Mouse (Mus musculus) embryo, embryonic 10 days (tissue): ENCODE measurements around the gene Tmem186.

Experiments used
- DNase-seq: peaks from one replicate; pipeline ENCODE4 v3.0.0-alpha.2; 2015; ENCODE audit warnings: low spot score

Gene Tmem186

DNA sequence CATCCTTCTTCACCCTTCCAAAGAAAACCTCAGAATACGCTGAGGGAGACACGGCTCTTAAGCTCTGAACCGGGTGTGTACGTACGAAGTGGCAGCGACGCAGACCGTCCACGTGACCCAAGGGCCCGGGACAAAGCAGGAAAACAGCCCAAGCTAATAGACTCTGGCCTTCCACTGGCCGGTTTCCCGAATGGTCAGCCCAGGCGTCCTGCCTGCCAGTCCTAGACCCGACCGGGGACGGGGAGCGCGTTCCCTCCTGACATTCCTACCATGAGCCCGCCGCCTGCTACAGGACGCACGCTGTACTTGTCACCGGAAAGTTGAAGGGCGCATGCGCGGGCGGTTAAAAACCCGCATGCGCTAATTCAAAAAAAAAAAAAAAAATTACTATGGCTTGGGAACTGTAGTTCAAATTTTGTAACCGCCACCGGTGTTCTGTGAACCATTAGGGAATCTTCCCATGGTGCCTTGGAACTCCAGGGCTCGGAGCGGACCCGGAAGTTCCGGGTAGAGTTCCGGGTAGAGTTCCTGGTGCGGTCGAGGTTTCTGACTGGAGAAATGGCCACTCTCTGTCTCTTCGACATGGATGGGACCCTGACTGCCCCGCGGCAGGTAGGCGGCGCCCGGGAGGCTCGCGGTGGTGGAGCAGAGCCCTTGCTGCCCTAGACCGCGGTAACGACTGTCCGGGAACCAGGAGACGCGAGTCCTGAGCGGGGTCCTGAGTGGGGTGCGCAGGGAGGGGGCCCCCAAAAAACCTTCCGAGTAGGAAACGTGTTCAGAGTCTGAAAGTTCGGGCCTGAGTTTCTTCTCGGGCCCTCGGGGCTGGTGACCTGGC, at the start of gene Tmem186, which contains the start of gene Pmm2:
Gene Tmem186 (minus strand): TSS at position 496 of the 835 bp plus-strand sequence.
Gene Pmm2 (plus strand): TSS at position 458 of the 835 bp plus-strand sequence.
- DNase-seq = peak; percentile 87

DNA sequence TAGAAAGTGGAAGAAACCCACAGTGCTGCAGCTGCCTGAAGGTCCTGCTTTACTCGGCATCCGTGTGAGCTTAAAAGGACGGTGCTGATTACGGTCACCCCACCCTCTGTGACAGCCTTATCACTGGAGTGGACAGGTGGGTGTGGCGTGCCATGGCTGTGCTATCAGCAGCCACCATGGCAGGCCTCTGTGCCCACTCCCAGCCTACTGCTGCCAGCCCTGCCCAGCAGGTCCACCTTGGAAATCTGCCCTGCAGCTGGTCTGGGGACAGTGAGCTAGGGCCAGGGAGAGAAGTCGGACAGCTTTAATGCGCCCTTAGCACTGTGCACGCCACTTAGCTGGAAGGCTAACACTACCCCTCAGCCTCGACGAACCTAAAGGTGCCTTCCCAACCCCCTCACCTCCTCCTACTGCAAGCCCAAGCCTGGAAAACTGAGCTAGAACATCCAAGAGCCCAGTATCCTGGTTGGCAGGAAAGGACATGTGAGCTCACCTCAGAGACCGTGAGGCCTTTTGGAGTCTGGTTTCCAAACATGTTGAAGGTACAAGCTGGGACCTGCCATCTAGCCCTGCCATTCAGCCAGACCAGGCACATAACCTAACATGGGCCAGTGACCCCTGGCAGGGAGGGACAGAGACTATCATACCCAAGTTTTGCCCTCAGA, 49.5 kb upstream of the Tmem186 start:
- no peak for DNase-seq

DNA sequence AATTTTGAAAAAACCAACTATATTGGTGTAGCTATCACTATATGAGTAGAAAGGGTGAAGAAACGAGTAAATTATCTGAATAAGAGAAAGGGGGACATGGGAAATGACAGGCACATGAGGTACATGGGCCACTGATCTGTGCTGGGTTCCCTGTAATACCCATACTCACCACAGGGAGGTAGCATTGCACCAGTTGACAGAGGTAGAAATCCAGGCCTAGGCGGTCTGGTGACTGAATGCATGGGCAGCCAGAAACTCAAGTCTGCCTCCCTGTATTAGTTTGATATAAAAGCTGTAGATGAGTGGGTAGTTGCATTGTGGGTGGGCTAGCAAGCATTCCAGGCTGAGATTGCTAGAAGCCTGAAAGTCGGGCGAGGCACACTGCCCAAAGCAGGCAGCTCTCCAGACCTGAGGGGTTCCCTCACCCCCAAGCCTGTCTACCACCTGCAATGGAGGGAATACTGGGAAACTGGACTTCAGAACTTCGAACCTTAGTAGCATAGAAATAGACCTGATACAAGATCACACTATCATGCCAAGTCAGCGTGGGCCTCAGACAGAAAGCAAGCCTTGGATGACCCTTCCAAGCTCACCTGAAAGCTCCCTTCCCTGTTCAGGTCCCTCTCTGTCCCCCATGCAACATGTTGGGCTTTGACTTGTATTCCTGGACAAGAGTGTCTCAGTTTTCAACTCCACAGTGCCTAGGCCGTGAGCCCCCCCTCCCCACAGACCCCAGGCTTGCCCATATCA, 48.8 kb upstream of the Tmem186 start:
- peak; percentile 80 for DNase-seq

DNA sequence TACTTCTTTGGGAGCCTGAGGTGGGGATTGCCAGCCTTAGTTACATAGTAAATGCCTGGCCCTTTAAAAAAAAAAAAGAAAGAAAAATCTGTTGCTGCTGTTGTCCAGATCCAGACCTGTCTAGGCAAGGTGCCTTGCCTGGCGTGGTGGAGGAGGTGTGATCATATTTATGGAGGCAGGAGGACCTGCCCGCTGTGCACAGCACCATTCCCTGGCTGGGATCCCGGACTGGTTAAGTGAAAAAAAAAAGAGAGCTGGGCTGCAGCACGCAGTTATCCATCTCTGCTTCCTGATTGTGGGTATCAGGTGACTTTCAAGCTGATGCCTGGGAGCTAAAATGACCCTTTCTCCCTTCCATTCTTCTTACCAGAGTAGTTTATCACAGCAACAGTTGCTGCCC, 47.6 kb upstream of the Tmem186 start:
- DNase-seq = no peak

DNA sequence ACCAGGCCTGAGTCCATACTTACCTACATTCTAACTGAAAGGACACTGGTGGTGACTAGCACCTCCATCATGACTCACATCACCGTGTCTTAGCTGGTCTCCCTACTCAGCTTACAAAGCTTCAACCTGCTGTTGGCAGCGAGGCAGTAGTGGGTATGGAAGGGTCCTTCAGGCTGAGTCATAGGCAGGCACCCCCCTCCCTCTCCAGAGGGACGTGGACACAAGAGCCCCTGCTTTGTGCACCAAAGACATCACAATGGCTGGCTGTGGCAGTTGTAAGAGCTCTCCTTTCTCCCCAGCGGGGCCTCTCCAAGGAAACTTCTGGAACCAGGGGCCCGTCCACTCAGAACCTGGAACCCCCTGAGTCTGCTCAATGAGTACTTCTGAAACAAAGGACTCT, 43.0 kb upstream of the Tmem186 start, which contains the start of gene Gm5767:
Gene Gm5767 (plus strand): TSS at position 301 of the 400 bp plus-strand sequence.
- DNase-seq = no peak

DNA sequence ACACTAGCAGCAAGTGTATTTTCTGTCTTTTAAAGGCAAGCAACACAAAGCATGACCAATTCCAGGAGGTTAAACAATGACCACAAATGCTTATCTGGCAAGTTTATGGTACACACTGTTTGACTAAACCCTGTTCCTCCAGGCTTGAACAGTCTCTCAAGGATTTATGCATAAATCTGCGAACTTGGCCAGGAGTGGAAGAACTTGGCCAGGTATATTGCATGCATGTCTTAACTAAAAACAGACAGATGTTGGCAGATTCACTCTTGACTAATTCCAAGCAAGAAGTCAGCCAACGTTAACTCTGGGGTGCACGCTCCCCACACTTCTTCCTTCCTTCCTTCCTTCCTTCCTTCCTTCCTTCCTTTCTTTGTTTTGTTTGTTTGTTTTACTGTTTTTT, 42.3 kb upstream of the Tmem186 start:
- DNase-seq = no peak

DNA sequence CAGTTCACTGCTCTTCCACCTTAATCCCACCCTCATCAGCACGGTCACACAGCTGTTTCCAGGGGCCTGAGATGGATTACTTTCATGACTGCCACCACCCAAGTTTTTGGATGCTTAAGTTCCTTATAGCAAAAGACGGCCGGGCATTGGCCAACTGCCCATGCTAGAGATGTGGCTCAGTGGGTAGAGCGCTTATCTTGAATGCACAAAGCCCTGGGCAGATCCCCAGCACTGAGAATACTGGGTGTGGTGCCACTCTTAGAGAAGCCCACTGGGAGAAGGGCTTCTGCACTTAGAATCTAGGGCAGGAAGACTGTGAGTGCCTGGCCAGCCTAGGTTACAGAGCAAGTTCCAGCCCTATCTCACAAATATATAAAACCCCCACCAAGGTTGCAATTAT, 41.2 kb upstream of the Tmem186 start:
- no peak for DNase-seq

DNA sequence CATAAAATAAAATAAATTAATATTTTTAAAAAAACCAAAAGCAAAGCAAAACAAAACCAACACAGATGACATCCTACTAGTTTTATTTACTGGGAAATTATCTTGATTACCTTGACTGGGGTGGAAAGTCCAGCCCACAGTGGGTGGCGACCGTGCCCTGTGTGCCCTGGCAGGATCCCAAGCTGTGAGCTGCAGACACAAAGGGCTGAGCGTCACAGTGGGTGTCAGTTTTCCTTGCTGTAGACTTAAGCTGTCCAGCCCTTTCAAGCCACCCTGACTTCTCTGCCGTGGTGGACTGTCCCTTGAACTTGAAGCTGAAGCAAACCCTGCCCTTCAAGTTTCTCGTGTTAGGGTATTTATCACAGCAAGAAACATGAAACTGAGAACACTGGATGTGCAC, 40.5 kb upstream of the Tmem186 start:
- no peak for DNase-seq

DNA sequence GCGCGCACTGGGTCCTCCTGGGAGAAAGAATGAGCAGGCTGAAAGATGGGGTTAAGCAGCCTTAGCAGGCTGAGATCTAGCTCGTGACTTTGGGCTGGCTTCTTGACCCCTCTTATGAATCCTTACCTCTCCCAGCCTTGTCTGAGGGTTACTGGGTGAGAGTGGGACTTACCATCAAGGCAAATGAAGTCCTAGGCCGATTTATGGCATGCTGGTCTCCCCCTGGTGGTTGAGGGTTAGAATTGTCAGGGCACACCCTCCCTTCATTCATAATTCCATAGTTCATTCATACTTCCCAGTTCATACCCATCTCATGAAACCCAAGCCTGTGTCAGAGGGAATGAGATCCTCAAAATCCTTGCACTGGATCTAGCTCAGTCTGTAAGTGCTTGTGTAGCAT, 39.3 kb upstream of the Tmem186 start:
- DNase-seq = peak; percentile 80

DNA sequence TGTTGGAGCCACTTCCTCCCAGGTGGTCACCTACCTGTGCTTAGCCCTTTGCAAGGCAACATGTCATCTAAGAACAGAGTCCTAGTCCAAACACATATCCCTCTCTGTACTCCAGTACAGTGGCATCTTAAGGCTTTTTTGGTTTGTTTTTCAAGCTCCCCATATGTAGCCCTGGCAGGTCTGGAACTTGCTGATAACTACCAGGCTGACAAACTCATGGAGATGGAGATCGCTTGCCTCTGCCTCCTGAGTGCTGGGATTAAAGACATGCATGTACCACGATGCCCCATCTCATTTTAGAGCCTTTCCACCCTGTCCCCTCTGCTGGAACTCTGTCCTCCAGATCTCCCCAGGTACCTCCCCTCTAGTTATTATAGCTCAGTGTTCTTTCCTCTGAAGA, 38.7 kb upstream of the Tmem186 start:
- DNase-seq = no peak

DNA sequence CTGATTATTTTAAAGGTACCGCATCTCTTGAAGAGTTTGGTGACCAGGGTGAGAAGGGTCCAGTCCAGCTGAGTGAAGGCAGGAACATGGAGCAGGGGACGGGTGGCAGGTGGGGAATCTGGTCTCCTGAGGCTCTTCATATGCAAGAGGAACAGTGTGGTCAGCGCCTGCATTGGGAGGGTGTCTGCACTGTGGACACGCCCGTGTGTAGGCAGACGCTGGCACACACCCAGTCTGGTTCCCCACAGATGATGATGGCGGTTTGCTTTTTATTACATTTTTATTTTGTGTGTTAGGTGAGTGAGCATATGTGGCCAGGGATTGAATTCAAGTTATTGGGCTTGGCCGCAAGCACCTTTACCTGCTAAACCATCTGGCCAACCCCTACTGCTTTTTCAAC, 38.0 kb upstream of the Tmem186 start:
- DNase-seq = no peak

DNA sequence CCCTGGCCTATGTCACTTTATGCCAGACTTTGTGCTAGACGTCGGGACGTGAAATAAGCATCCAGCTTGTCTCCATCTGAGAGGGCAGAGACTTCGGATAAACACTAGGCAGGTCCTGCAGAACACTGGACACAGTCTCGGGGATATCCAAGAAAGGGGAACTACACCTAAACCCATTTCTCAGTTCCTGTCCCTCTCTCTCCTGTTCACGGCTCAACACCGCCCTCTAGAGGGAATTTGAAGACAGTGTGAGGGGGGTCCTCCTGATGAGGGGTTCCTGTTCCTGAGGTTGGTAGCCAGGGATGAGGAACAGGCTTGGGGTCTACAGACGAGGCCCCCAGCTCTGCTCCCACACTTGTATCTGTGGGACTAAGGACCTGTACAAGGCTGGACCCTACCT, 36.7 kb upstream of the Tmem186 start:
- peak; percentile 86 for DNase-seq

DNA sequence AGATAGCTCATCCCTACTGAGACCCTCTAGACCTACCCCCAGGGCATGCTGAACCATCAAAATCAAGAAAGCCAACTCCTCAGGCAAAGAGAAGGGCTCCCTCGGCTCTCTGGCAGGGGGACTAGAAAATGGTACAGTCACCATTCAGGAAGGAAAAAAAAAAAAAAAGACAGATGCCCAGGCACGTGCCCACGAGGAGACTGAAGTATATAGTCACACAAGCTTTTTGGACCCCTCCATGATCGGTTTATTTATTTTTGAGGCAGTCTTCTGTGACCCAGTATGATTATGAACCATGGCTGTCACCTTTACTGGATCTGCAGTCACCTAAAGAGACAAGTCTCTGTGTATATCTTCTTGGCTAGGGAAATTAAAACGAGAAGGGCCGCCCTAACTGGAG, 35.8 kb upstream of the Tmem186 start:
- no peak for DNase-seq

DNA sequence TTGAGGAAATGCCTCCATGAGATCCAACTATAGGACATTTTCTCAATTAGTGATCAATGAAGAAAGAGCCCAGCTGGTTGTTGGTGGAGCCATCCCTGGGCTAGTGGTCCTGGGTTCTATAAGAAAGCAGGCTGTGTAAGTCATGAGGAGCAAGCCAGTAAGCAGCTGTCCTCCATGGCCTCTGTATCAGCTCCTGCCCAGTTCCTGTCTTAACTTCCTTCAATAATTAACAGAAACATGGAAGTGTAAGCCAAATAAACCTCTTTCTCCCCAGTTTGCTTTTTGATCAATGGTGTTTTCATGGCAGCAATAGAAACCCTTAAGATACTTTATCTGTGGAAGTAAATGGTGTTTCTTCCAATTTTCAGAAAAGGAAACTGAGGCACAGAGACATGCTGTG, 35.3 kb upstream of the Tmem186 start:
- DNase-seq = no peak

DNA sequence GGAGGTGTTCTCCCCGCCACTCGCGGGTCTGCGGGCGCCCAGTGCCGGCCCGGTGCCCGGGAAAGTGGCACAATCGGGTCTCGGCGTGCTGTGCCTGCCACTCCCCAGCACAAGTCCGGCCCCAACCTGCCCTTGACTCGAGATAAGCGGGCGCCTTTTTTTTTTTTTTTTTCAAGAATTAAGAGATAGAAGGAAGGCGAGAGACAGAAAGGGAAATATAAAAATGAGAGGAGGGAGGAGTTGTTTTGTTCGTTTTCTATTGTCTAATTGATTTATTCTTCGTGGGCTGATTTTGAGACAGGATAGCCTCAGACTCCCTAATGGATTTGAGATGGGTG, 34.8 kb upstream of the Tmem186 start:
- DNase-seq = no peak

DNA sequence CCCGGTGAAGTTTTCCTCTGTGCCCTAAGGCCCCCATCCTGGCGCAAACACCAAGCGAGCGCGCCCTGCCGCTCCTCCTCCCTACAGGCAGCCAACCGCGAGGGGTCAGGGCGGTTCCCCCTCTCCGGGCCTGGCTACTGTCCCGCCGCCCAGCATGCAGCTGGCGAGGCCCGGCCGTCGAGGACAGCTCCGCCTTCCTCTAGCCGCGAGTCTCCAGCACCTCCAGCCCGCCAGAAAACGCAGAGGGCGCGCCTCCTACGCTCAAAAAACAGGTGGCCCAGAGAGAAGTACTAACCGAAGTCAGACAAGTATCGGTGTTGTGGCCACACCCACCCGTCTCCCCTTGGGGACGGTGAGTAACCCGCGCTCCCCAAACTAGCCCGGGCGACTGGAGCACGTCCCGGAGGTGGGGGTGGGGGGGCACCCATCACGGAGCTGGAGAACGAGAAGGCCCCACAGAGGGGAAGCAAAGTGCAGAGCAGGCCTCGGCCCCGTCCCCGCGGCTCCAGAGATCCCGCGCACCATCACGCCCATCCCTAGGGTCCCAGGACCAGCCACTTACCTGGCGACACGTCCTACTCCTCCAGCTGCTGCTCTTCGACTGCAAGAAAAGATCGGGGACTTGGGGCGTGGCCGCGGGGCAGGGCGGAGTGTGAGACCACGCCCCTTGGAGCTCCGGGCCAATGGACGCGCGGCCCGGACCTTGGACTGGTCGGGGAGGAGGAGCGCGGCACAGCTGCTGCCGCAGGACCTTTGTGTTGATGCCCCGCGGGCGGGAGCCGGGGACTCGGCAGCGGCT, 34.2 kb upstream of the Tmem186 start, which contains the start of gene Carhsp1:
Gene Carhsp1 (minus strand): TSS at position 605 of the 799 bp plus-strand sequence.
- peak; percentile 97 for DNase-seq

DNA sequence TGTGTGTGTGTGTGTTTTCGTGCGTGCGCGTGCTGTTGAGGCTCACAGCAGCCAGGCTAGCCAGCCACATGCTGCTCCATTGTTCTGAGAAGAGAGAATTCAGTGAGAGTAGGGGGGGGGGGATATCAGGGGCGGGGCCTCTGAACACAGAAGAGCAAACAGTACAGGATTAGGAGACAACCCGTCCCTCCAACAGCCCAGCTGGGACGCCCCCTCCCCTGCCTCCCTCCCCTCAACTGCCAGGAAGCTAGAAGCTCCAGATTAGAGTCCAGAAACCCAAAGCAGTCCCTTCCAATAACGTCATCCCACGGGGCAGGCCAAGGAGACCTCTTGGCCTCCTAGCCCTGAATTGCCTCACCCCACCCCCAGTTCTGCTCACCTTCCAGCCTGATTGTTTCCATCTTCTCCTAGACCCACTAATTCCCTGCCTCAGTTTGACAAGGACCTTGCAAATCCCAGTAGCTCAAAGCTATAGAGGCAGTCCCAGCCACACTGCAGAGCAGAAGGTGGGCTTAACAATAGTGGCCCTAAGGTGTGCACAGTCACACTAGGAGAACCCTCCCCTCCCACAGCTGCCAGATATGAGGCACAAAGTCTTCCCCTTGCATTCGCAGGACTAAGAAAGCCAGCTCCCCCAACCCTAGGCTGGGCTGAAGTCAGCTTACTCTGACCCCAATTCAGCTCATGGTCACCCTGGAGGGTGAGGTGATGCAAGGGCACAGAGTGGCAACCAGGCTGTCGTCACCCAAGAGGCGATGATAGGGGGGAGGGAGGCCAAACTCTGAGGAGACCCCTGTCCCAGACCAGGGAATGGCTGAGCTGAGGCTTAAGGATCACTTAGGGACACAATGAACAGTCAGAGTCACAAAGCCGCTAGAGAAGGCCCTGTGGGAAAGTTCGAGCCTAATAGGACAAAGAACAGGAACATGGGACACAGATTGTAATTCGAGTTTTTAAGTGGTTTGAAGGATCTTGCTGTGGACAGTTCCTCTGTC, 32.8 kb upstream of the Tmem186 start:
- DNase-seq = peak; percentile 61

DNA sequence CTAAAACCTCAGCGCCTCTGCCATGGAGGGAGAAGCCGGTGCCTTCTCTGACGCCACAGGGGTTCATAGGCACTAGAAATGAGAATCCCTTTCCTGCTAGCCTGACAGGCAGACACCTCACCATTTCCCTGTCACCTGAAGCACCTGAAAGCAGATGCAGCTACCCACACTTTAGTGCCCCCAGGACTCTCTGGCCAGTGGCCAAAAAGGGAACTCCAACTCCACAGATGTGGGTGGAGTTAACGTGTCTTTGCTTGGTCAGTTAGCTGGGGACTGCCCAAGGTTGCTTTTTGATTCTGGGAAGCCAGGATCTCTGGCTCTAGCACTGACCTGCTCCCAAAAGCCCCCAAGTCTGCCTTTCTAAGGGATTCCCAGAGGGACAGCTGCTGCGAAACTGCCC, 31.9 kb upstream of the Tmem186 start:
- no peak for DNase-seq

DNA sequence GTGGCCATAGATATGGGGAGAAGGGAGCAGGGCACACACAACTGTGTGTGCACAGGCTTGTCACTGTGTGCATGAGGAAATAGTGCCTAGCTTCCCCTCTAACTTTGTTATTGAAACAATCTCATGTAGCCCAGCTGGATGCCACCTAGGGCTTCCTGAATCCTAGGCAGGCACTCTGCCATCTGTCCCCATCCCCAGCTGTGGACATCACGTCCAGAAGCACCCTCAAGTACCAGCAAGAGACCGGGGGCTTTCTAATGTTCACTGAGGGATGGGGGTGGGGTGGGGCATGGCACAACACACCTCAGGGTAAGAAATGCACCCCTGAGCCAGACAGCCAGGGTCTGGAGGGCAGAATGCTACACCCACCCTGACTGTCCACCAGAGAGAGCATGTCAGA, 30.9 kb upstream of the Tmem186 start:
- DNase-seq = no peak

DNA sequence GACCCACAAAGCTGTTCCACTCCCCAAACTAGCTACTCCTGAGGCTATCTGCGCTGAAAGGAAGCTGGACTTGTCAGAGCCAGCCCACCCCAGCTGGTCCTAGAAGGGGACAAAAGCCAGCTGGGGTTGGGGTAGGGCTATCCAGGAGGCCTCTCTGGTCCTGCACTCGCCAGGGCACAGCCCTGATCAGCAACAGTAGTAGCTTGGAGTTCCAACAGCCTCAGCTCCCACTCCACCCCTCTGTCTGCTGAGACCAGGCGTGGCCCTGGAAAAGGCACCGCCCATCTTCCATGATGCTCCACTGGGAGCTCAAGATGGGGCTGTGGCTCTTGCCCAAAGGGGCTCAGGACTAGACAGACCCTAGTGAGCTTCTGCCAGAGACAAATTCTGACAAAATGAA, 30.3 kb upstream of the Tmem186 start:
- DNase-seq = no peak

DNA sequence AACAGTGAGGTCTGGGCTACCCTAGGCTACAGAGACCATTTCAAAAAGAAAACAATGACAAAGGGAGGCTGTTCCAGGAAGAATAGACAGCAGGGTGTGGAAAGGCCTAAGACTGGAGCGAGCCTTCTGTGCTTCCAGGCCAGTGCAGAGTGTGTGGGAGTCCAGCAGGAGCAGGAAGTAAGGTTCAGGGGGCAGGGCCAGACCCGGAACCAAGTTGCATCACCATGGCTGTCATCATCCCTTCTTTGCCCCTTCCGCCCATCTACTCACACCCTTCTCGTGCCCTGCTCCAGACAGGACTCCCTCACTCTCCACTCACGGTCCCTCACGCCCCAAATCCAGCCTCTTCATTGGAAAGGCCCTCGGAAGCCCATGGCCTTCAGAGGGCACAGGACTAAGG, 29.7 kb upstream of the Tmem186 start:
- no peak for DNase-seq
